Mouse (Mus musculus): Measurements from ENCODE around the gene Cdkal1. TPM values are rescaled to one million over a fixed set of nuclear protein-coding genes. Genes with fewer than 3 reads are reported as not detected.

The Cdkal1 gene
- total and polyA plus RNA-seq, 3 experiments = 8.7 to 13.7 (median 9.5) TPM

DNA sequence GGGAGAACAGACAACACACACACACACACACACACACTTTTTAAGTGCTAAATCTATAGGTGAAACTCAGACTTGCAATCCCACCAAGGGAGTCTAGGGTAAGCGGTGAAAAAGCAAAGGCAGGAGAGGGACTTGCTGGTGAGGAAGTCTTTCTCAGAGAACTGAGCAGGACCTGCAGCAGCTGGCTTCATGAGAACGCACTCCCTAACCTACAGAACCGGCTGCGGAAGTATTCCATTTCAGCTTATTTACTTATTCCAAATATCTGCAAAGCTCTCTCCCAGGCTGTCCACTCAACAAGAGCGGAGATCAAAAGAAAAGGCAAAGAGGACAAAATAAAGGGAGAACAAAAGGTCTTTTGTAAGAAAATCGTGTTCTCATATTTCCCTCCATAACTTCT is 8.9 kb upstream of the Cdkal1 start:
- no peak overlapping the region for H3K4me2 ChIP-seq (ENCODE audit: insufficient read depth, low read depth, poor library complexity, severe bottlenecking)
- H3K27ac ChIP-seq (ENCODE audit: insufficient read depth, low read depth) = no peak overlapping the region
- no peaks in the 10 kb centered on the region for H3K27me3 ChIP-seq (replicated peaks)
- no peaks in the 10 kb centered on the region for H3K9me3 ChIP-seq (replicated peaks; ENCODE audit: low read length)
- no peak overlapping the region for H3K4me3 ChIP-seq (replicated peaks in 1 of 3; ENCODE audit: low read depth in 2 of 3, low read length in 2 of 3, poor library complexity in 1 of 3)
- in situ Hi-C loops (cut with MboI; ENCODE audit: low pct_ligation_motif_present, low pct_unique_long_range_greater_than_20kb, low sequenced_read_pairs) (no loop called here), dilution Hi-C loops (cut with MboI; ENCODE audit: extremely low pct_ligation_motif_present, extremely low pct_unique_long_range_greater_than_20kb, low sequenced_read_pairs) (no loop called here)
- TF ChIP-seq TBP (conservative IDR thresholded peaks at IDR 0.05; ENCODE audit: low read depth, low read length) (no peak), E2F4 (IDR thresholded peaks at IDR 0.05; ENCODE audit: insufficient replicate concordance, low read depth, low read length) (no peak), MYC (IDR thresholded peaks at IDR 0.05; ENCODE audit: low read depth, low read length) (no peak), ZMIZ1 (IDR thresholded peaks at IDR 0.05; ENCODE audit: low read depth, low read length) (no peak), CHD1 (IDR thresholded peaks at IDR 0.05; ENCODE audit: low read depth, low read length) (no peak)
- DNase-seq (ENCODE audit: extremely low read depth) = no peak
- no peaks in the 10 kb centered on the region for H3K4me1 ChIP-seq (ENCODE audit: control insufficient read depth in 1 of 2, insufficient read depth in 2 of 2)
- H3K79me2 ChIP-seq (replicated peaks; ENCODE audit: control insufficient read depth, extremely low read depth, insufficient read depth, poor library complexity, severe bottlenecking) = no peaks in the 10 kb centered on the region
- H3K36me3 ChIP-seq (replicated peaks in 1 of 2; ENCODE audit: control insufficient read depth in 1 of 2, insufficient read depth in 1 of 2, low read length in 1 of 2) = no peaks in the 10 kb centered on the region
- H3K9ac ChIP-seq (ENCODE audit: insufficient read depth, low read depth) = no peak overlapping the region

DNA sequence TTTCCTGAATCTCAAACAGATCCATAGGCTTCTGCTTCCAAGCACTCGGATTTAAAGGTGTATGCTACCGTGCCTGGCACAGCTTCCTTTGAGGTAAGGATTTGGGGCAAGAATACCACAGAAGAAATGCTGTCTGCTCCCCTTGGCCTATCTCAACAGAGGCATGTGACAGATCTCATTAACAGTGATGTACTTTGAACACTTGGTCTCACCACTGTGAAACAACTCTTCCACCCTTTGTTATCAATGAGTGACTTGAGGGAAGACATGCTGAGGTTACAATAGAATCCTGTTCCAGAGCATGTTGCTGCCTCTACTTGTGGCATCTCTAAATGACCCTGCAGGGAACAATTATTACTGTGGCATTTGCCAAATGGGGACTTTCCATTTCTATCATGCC is 4.6 kb upstream of the Cdkal1 start:
- dilution Hi-C loops (cut with MboI; ENCODE audit: extremely low pct_ligation_motif_present, extremely low pct_unique_long_range_greater_than_20kb, low sequenced_read_pairs) = no loop called here
- H3K79me2 ChIP-seq (replicated peaks; ENCODE audit: control insufficient read depth, extremely low read depth, insufficient read depth, poor library complexity, severe bottlenecking) = peaks cover 1% of the 10 kb centered on the region; the same call in 1 of the 2 replicates
- H3K9ac ChIP-seq (ENCODE audit: insufficient read depth, low read depth) = no peak overlapping the region
- no peaks in the 10 kb centered on the region for H3K36me3 ChIP-seq (replicated peaks in 1 of 2; ENCODE audit: control insufficient read depth in 1 of 2, insufficient read depth in 1 of 2, low read length in 1 of 2)
- no peak overlapping the region for H3K27ac ChIP-seq (ENCODE audit: insufficient read depth, low read depth)
- no peak overlapping the region for H3K4me2 ChIP-seq (ENCODE audit: insufficient read depth, low read depth, poor library complexity, severe bottlenecking)
- H3K4me1 ChIP-seq (ENCODE audit: control insufficient read depth in 1 of 2, insufficient read depth in 2 of 2) = peaks cover 0 to 8% of the 10 kb centered on the region in 2 experiments; a peak in 2 of 4 replicates
- H3K27me3 ChIP-seq (replicated peaks) = no peaks in the 10 kb centered on the region
- DNase-seq (ENCODE audit: extremely low read depth) = no peak
- H3K4me3 ChIP-seq (replicated peaks in 1 of 3; ENCODE audit: low read depth in 2 of 3, low read length in 2 of 3, poor library complexity in 1 of 3) = no peak overlapping the region
- TF ChIP-seq HCFC1 (IDR thresholded peaks at IDR 0.05; ENCODE audit: low read depth, low read length) (no peak), PAX5 (IDR thresholded peaks at IDR 0.05; ENCODE audit: low read length) (no peak), ZMIZ1 (IDR thresholded peaks at IDR 0.05; ENCODE audit: low read depth, low read length) (no peak), TCF12 (IDR thresholded peaks at IDR 0.05; ENCODE audit: low read depth, low read length) (no peak), SIN3A (IDR thresholded peaks at IDR 0.05; ENCODE audit: low read length) (no peak), TBP (conservative IDR thresholded peaks at IDR 0.05; ENCODE audit: low read depth, low read length) (no peak), SMC3 (IDR thresholded peaks at IDR 0.05; ENCODE audit: low read depth, low read length) (no peak), UBTF (IDR thresholded peaks at IDR 0.05; ENCODE audit: low read depth, low read length) (no peak), EP300 (IDR thresholded peaks at IDR 0.05; ENCODE audit: low read length) (no peak), ELF1 (IDR thresholded peaks at IDR 0.05; ENCODE audit: low read depth, low read length) (no peak), ZC3H11A (IDR thresholded peaks at IDR 0.05; ENCODE audit: low read depth, low read length) (no peak), MAFK (IDR thresholded peaks at IDR 0.05; ENCODE audit: insufficient replicate concordance, low read length) (no peak), GABPA (IDR thresholded peaks at IDR 0.05; ENCODE audit: insufficient replicate concordance, low read depth, low read length) (no peak), RAD21 (IDR thresholded peaks at IDR 0.05; ENCODE audit: low read depth, low read length) (no peak), CHD1 (IDR thresholded peaks at IDR 0.05; ENCODE audit: low read depth, low read length) (no peak), MEF2A (IDR thresholded peaks at IDR 0.05; ENCODE audit: borderline replicate concordance, low read depth, low read length) (no peak)
- no peaks in the 10 kb centered on the region for H3K9me3 ChIP-seq (replicated peaks; ENCODE audit: low read length)
- in situ Hi-C loops (cut with MboI; ENCODE audit: low pct_ligation_motif_present, low pct_unique_long_range_greater_than_20kb, low sequenced_read_pairs) = no loop called here
